In the genomic region with DNA sequence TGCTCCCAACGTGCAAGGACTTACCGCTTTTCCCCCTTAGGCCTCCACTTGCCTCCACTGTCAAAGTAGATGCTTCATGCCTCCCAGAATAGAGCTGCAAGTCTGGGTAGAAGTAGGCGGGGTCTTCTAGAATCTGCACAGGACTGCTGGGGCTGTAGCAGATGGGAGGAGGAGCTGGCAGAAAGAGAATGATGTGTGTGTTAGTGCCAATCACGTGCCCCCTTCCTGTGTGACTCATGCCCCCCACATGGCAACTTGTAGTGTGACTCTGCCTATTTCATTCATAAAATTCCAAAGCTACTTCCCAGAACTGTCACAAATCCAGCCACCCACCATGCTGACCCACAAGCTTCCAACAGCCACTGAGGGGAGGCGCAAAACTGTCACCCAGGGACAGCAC, we compare ENCODE assay signal across 11 mouse cellular contexts. TPM values are rescaled to one million over a fixed set of nuclear protein-coding genes. Genes with fewer than 3 reads are reported as not detected.
DNase-seq lines count a peak whose midpoint lies in the region; ATAC-seq lines count a peak whose summit lies in the region.
"Had no signal": no experiment of that assay in that cellular context is flagged by ENCODE, and none has a peak within 500 bp of the region (broad histone marks: within the 10 kb centered on the region; RNA-seq: fewer than 3 reads in every experiment).

No protein-coding gene starts in this region.

- no peaks in the 10 kb centered on the region for H3K9me3 ChIP-seq in embryonic facial prominence, embryonic 13.5 days
- H3K9me3 ChIP-seq in embryonic facial prominence, embryonic 10.5 days: no peaks in the 10 kb centered on the region
- H3K9me3 ChIP-seq in lung, embryonic 16.5 days (ENCODE audit: control insufficient read depth, low read length): no peaks in the 10 kb centered on the region
- H3K9me3 ChIP-seq: hindbrain, embryonic 12.5 days; liver, embryonic 13.5 days had no signal

- H3K36me3 ChIP-seq in embryonic facial prominence, embryonic 13.5 days: peaks cover 58% of the 10 kb centered on the region
- H3K36me3 ChIP-seq in embryonic facial prominence, embryonic 10.5 days (replicated peaks): peaks cover 77% of the 10 kb centered on the region
- H3K36me3 ChIP-seq in lung, embryonic 16.5 days (ENCODE audit: control insufficient read depth, insufficient read depth, low read length): peaks cover 23% of the 10 kb centered on the region
- H3K36me3 ChIP-seq: liver, embryonic 13.5 days had no signal

- H3K4me1 ChIP-seq in embryonic facial prominence, embryonic 13.5 days: peaks cover 29% of the 10 kb centered on the region
- H3K4me1 ChIP-seq in embryonic facial prominence, embryonic 10.5 days: peaks cover 4% of the 10 kb centered on the region; the same call in 1 of the 2 replicates
- peaks cover 14% of the 10 kb centered on the region; the same call in 1 of the 2 replicates for H3K4me1 ChIP-seq in lung, embryonic 16.5 days (replicated peaks; ENCODE audit: control insufficient read depth, insufficient read depth, low read length)

- 76% methylated on average over 5 of the region's 5 CpGs for WGBS in embryonic facial prominence, embryonic 13.5 days
- 90% methylated on average over 5 of the region's 5 CpGs for WGBS in embryonic facial prominence, embryonic 10.5 days
- 77% methylated on average over 5 of the region's 5 CpGs for WGBS in lung, embryonic 16.5 days

- DNase-seq in embryonic facial prominence, embryonic 10.5 days (ENCODE audit: low spot score): no peak
- no peak for DNase-seq in lung, postnatal 36 days
- peak; percentile 43 for DNase-seq in heart, postnatal 4 days
- peak; percentile 55 to 73 for DNase-seq in right cerebral cortex, postnatal 10 days (ENCODE audit: low spot score in 2 of 2)
- DNase-seq in gastrocnemius, adult 18-20 months (ENCODE audit: low spot score): no peak
- no peak for DNase-seq in cerebellum, adult 9-11 months
- DNase-seq: adrenal gland, postnatal 10 days; liver, embryonic 13.5 days had no signal

- H3K27ac ChIP-seq in embryonic facial prominence, embryonic 13.5 days: no peak overlapping the region
- no peak overlapping the region for H3K27ac ChIP-seq in embryonic facial prominence, embryonic 10.5 days (replicated peaks)
- H3K27ac ChIP-seq in lung, embryonic 16.5 days (ENCODE audit: low read length): no peak overlapping the region
- H3K27ac ChIP-seq: hindbrain, embryonic 12.5 days; liver, embryonic 13.5 days had no signal

- H3K27me3 ChIP-seq in embryonic facial prominence, embryonic 13.5 days: no peaks in the 10 kb centered on the region
- H3K27me3 ChIP-seq in embryonic facial prominence, embryonic 10.5 days (replicated peaks; ENCODE audit: low read depth, poor library complexity, severe bottlenecking): no peaks in the 10 kb centered on the region
- H3K27me3 ChIP-seq in lung, embryonic 16.5 days (ENCODE audit: control insufficient read depth, insufficient read depth, low read depth, low read length): no peaks in the 10 kb centered on the region
- H3K27me3 ChIP-seq: hindbrain, embryonic 12.5 days; liver, embryonic 13.5 days had no signal

- 0 out of 2 replicates have a peak, but pooled peaks have one; percentile 28 for ATAC-seq in embryonic facial prominence, embryonic 13.5 days (ENCODE audit: insufficient number of reproducible peaks, insufficient read depth, low FRiP score, low TSS enrichment, low read depth)
- peak; percentile 19; the same call in 1 of the 2 replicates for ATAC-seq in lung, embryonic 16.5 days (ENCODE audit: low read depth)

- no peak overlapping the region for H3K4me2 ChIP-seq in embryonic facial prominence, embryonic 13.5 days
- no peak overlapping the region for H3K4me2 ChIP-seq in lung, embryonic 16.5 days (ENCODE audit: low read depth, low read length)
- H3K4me2 ChIP-seq: hindbrain, embryonic 12.5 days; liver, embryonic 13.5 days had no signal

- H3K4me3 ChIP-seq in embryonic facial prominence, embryonic 13.5 days: no peak overlapping the region
- no peak overlapping the region for H3K4me3 ChIP-seq in embryonic facial prominence, embryonic 10.5 days
- no peak overlapping the region for H3K4me3 ChIP-seq in lung, embryonic 16.5 days (ENCODE audit: low read length)
- H3K4me3 ChIP-seq: hindbrain, embryonic 12.5 days; liver, embryonic 13.5 days had no signal

- no peak overlapping the region for H3K9ac ChIP-seq in embryonic facial prominence, embryonic 13.5 days
- no peak overlapping the region for H3K9ac ChIP-seq in lung, embryonic 16.5 days (ENCODE audit: low read length)
- H3K9ac ChIP-seq: hindbrain, embryonic 12.5 days; liver, embryonic 13.5 days had no signal

RNA-seq across cellular contexts. Expression of gene Amotl1, which starts 48.4 kb away (rescaled TPM):
- 35.4 and 35.5 TPM in 2 replicates for polyA plus RNA-seq in embryonic facial prominence, embryonic 13.5 days (2015; fragmentation: Nextera tagmentation; extraction: Ambion mirVana)
- 23.1 and 27.4 TPM in 2 replicates for polyA plus RNA-seq in embryonic facial prominence, embryonic 10.5 days (2016; fragmentation: Nextera tagmentation; extraction: Ambion mirVana)
- polyA plus RNA-seq in lung, embryonic 16.5 days (2015; fragmentation: Nextera tagmentation; extraction: Ambion mirVana): 17.6 and 17.8 TPM in 2 replicates
- 10 to 100 TPM; 60.5 TPM for total RNA-seq in heart, postnatal 4 days (2021)
- total RNA-seq in gastrocnemius, adult 18-20 months (2021): 100 to 1,000 TPM; 330 to 339 TPM

Comparison
In these comparisons a context has a peak if more than half of its experiments do, and no peak if none do; other contexts are left out.
1. DNase-seq: peak in heart, postnatal 4 days (single experiment) and right cerebral cortex, postnatal 10 days (2 of 2); none in embryonic facial prominence, embryonic 10.5 days (single experiment), lung, postnatal 36 days (single experiment), gastrocnemius, adult 18-20 months (single experiment) and cerebellum, adult 9-11 months (single experiment).